Mouse (Mus musculus) CH12.LX (cell line): ENCODE data around the gene Gm12166. TPM values are rescaled to one million over a fixed set of nuclear protein-coding genes. Genes with fewer than 3 reads are reported as not detected.

ENCODE experiments used
- DNase-seq: peaks from one replicate; pipeline ENCODE4 v3.0.0-alpha.2; 2013; ENCODE audit errors: extremely low read depth
- H3K27ac ChIP-seq: 2 replicates; pipeline ENCODE4 v1.5.1; 2012; ENCODE audit warnings: low read depth, mild to moderate bottlenecking, control low read depth, moderate library complexity; ENCODE audit not compliant: insufficient read depth
- H3K27me3 ChIP-seq: replicated peaks from 2 replicates; pipeline ENCODE3; 2012; ENCODE audit warnings: inconsistent platforms
- H3K36me3 ChIP-seq, 2 experiments: replicated peaks in 1 of 2; 2 replicates each; pipeline versions ENCODE3 to v1.6.1; 2012; ENCODE audit warnings: inconsistent platforms in 1 of 2, low read length in 1 of 2, mild to moderate bottlenecking in 1 of 2, mixed read lengths in 1 of 2, moderate library complexity in 1 of 2; ENCODE audit not compliant: control insufficient read depth in 1 of 2, insufficient read depth in 1 of 2
- H3K4me1 ChIP-seq, 2 experiments: 2 replicates each; pipeline ENCODE4 v1.6.1; 2012; ENCODE audit warnings: inconsistent platforms in 1 of 2, moderate library complexity in 1 of 2; ENCODE audit not compliant: insufficient read depth in 2 of 2, control insufficient read depth in 1 of 2
- H3K4me2 ChIP-seq: 2 replicates; pipeline ENCODE4 v1.6.1; 2012; ENCODE audit warnings: low read depth, mild to moderate bottlenecking, control low read depth; ENCODE audit not compliant: poor library complexity, insufficient read depth, severe bottlenecking
- H3K4me3 ChIP-seq, 3 experiments: fragments of 150-350 bp in 1 of 3; sonication (generic) in 1 of 3; replicated peaks in 1 of 3; 2 replicates each; pipeline versions ENCODE3 to v1.5.1; 2011 to 2012; ENCODE audit warnings: low read depth in 2 of 3, low read length in 2 of 3, mild to moderate bottlenecking in 2 of 3, moderate library complexity in 2 of 3, control low read depth in 1 of 3, improper control_type of control experiment in 1 of 3, inconsistent platforms in 1 of 3, mixed read lengths in 1 of 3; ENCODE audit not compliant: poor library complexity in 1 of 3
- H3K79me2 ChIP-seq: replicated peaks from 2 replicates; pipeline ENCODE4 v1.6.1; 2012; ENCODE audit warnings: mild to moderate bottlenecking, moderate library complexity; ENCODE audit not compliant: control insufficient read depth, poor library complexity, insufficient read depth, severe bottlenecking; ENCODE audit errors: extremely low read depth
- H3K9ac ChIP-seq: 2 replicates; pipeline ENCODE4 v1.6.1; 2012; ENCODE audit warnings: low read depth, mild to moderate bottlenecking, control low read depth, moderate library complexity; ENCODE audit not compliant: insufficient read depth
- H3K9me3 ChIP-seq: replicated peaks from 2 replicates; pipeline ENCODE3; 2012; ENCODE audit warnings: low read length, inconsistent platforms, mixed read lengths
- CHD2 ChIP-seq: IDR thresholded peaks from 2 replicates; pipeline ENCODE4 v1.6.1; 2011; ENCODE audit warnings: low read length, improper control_type of control experiment
- CTCF ChIP-seq, 2 experiments: IDR thresholded peaks in 1 of 2; conservative IDR thresholded peaks in 1 of 2; 2 replicates each; pipeline ENCODE4 v1.5.1; 2011 to 2012; ENCODE audit warnings: low read depth in 2 of 2, low read length in 2 of 2, improper control_type of control experiment in 1 of 2, inconsistent platforms in 1 of 2, mild to moderate bottlenecking in 1 of 2, moderate library complexity in 1 of 2
- EP300 ChIP-seq: IDR thresholded peaks from 2 replicates; pipeline ENCODE4 v1.6.1; 2011; ENCODE audit warnings: low read length, improper control_type of control experiment
- GABPA ChIP-seq: IDR thresholded peaks from 2 replicates; pipeline ENCODE4 v1.6.1; 2012; ENCODE audit warnings: low read depth, low read length, improper control_type of control experiment, inconsistent platforms; ENCODE audit not compliant: insufficient replicate concordance
- HCFC1 ChIP-seq: IDR thresholded peaks from 2 replicates; pipeline ENCODE4 v1.6.1; 2012; ENCODE audit warnings: low read depth, mild to moderate bottlenecking, inconsistent platforms, low read length, improper control_type of control experiment
- IRF4 ChIP-seq: IDR thresholded peaks from 2 replicates; pipeline ENCODE4 v1.6.1; 2014; ENCODE audit warnings: low read depth, mild to moderate bottlenecking, inconsistent platforms, low read length, improper control_type of control experiment
- JUN ChIP-seq: IDR thresholded peaks from 2 replicates; pipeline ENCODE4 v1.6.1; 2011; ENCODE audit warnings: low read depth, mild to moderate bottlenecking, low read length, improper control_type of control experiment, moderate library complexity; ENCODE audit not compliant: insufficient read depth
- KAT2A ChIP-seq: IDR thresholded peaks from 2 replicates; pipeline ENCODE4 v1.6.1; 2012; ENCODE audit warnings: low read length, improper control_type of control experiment, inconsistent platforms; ENCODE audit not compliant: insufficient replicate concordance
- MAX ChIP-seq: IDR thresholded peaks from 2 replicates; pipeline ENCODE4 v1.6.1; 2011; ENCODE audit warnings: low read length, improper control_type of control experiment
- MAZ ChIP-seq: IDR thresholded peaks from 2 replicates; pipeline ENCODE4 v1.6.1; 2012; ENCODE audit warnings: low read depth, mild to moderate bottlenecking, inconsistent platforms, low read length, improper control_type of control experiment, moderate library complexity
- MEF2A ChIP-seq: IDR thresholded peaks from 2 replicates; pipeline ENCODE4 v1.6.1; 2014; ENCODE audit warnings: low read depth, mild to moderate bottlenecking, inconsistent platforms, low read length, improper control_type of control experiment, borderline replicate concordance
- MXI1 ChIP-seq: IDR thresholded peaks from 2 replicates; pipeline ENCODE4 v1.6.1; 2011; ENCODE audit warnings: mild to moderate bottlenecking, low read depth, low read length, improper control_type of control experiment
- MYC ChIP-seq: IDR thresholded peaks from 2 replicates; pipeline ENCODE4 v1.6.1; 2011; ENCODE audit warnings: low read depth, mild to moderate bottlenecking, improper control_type of control experiment, low read length
- RAD21 ChIP-seq: IDR thresholded peaks from 2 replicates; pipeline ENCODE4 v1.6.1; 2011; ENCODE audit warnings: low read depth, mild to moderate bottlenecking, low read length, improper control_type of control experiment, moderate library complexity
- RCOR1 ChIP-seq: conservative IDR thresholded peaks from 2 replicates; pipeline ENCODE4 v1.6.1; 2012; ENCODE audit warnings: low read depth, mild to moderate bottlenecking, inconsistent platforms, low read length, improper control_type of control experiment
- SIN3A ChIP-seq: IDR thresholded peaks from 2 replicates; pipeline ENCODE4 v1.6.1; 2012; ENCODE audit warnings: low read length, improper control_type of control experiment, inconsistent platforms
- SMC3 ChIP-seq: IDR thresholded peaks from 2 replicates; pipeline ENCODE4 v1.6.1; 2011; ENCODE audit warnings: low read depth, low read length, improper control_type of control experiment
- TCF12 ChIP-seq: IDR thresholded peaks from 2 replicates; pipeline ENCODE4 v1.6.1; 2014; ENCODE audit warnings: low read depth, mild to moderate bottlenecking, inconsistent platforms, low read length, improper control_type of control experiment
- USF2 ChIP-seq: conservative IDR thresholded peaks from 2 replicates; pipeline ENCODE4 v1.6.1; 2011; ENCODE audit warnings: low read depth, low read length, improper control_type of control experiment
- ZC3H11A ChIP-seq: IDR thresholded peaks from 2 replicates; pipeline ENCODE4 v1.6.1; 2012; ENCODE audit warnings: low read depth, mild to moderate bottlenecking, inconsistent platforms, low read length, improper control_type of control experiment
- ZKSCAN1 ChIP-seq: IDR thresholded peaks from 2 replicates; pipeline ENCODE4 v1.6.1; 2012; ENCODE audit warnings: low read depth, inconsistent platforms, low read length, improper control_type of control experiment, borderline replicate concordance
- dilution Hi-C: fragments of 300-500 bp; cut with MboI; formaldehyde crosslinking; loops from 2 replicates; pipeline ENCODE4 v1.14.3; 2020; ENCODE audit warnings: low sequenced_read_pairs; ENCODE audit not compliant: extremely low pct_unique_long_range_greater_than_20kb, extremely low pct_ligation_motif_present
- in situ Hi-C: fragments of 300-500 bp; cut with MboI; formaldehyde crosslinking; loops from 3 replicates; pipeline ENCODE4 v1.14.3; 2019; ENCODE audit warnings: low sequenced_read_pairs, low pct_ligation_motif_present, low pct_unique_long_range_greater_than_20kb, mixed read lengths
- polyA plus RNA-seq: library from polyadenylated mRNA; unstranded; fragments of >175 nt; gene quantifications from 2 replicates; pipeline ENCODE4 v1.2.1, GENCODE M21; 2012; ENCODE audit warnings: low read depth; ENCODE audit not compliant: insufficient read length
- total RNA-seq, 2 experiments: library from RNA; depleted of rRNA; stranded (reverse); fragments of 300-350 nt in 1 of 2; fragments of >200 nt in 1 of 2; gene quantifications; 2 replicates each; pipeline ENCODE4 v1.2.3; 2012 to 2014

Gm12166 gene
- total and polyA plus RNA-seq, 3 experiments: 2.3 to 19.0 (median 2.9) TPM

- no peaks in the 10 kb centered on the region for H3K9me3 ChIP-seq
- no peaks in the 10 kb centered on the region for H3K27me3 ChIP-seq
- DNase-seq: no peak
- dilution Hi-C loops (no loop called here), in situ Hi-C loops (no loop called here)
- H3K79me2 ChIP-seq: no peaks in the 10 kb centered on the region
- H3K4me3 ChIP-seq: no peak overlapping the region
- no peak overlapping the region for H3K27ac ChIP-seq
- H3K36me3 ChIP-seq: no peaks in the 10 kb centered on the region
- TF ChIP-seq MAX: no peak
- no peak for TF ChIP-seq USF2
- TF ChIP-seq HCFC1: no peak
- TF ChIP-seq TCF12: no peak
- no peak for TF ChIP-seq CHD2
- no peak for TF ChIP-seq EP300
- no peak for TF ChIP-seq MYC
- no peak for TF ChIP-seq JUN
- TF ChIP-seq CTCF (conservative IDR thresholded peaks at IDR 0.05 in 1 of 2, IDR thresholded peaks at IDR 0.05 in 1 of 2; ENCODE audit: low read depth in 2 of 2, low read length in 2 of 2): no peak
- TF ChIP-seq SMC3: no peak
- no peak for TF ChIP-seq ZKSCAN1
- TF ChIP-seq MEF2A: no peak
- TF ChIP-seq KAT2A: no peak
- no peak overlapping the region for H3K4me2 ChIP-seq
- peaks cover 3 to 18% of the 10 kb centered on the region in 2 experiments; a peak in 3 of 4 replicates for H3K4me1 ChIP-seq
- H3K9ac ChIP-seq: no peak overlapping the region
Observed at GRCm38 (mm10) chr11:46092121-46092520, 40.0 kb upstream of the Gm12166 start.

GRCm38 (mm10) chr11:46090951-46091667 lies 39.0 kb upstream of the Gm12166 start:
- peak; percentile 31 for DNase-seq
- Histone ChIP-seq H3K4me3 (no peak overlapping the region), H3K4me2 (no peak overlapping the region), H3K4me1 (peaks cover 3 to 25% of the 10 kb centered on the region in 2 experiments; a peak in 3 of 4 replicates), H3K9ac (no peak overlapping the region), H3K36me3 (no peaks in the 10 kb centered on the region), H3K79me2 (no peaks in the 10 kb centered on the region), H3K27ac (no peak overlapping the region), H3K9me3 (no peaks in the 10 kb centered on the region), H3K27me3 (no peaks in the 10 kb centered on the region)
- in situ Hi-C loops (no loop called here), dilution Hi-C loops (no loop called here)
- TF ChIP-seq JUN (no peak), MAZ (0 out of 2 replicates have a peak, but pooled peaks have one; percentile 30), GABPA (no peak), ZC3H11A (no peak), MXI1 (no peak), TCF12 (no peak), SIN3A (no peak), RCOR1 (0 out of 2 replicates have a peak, but pooled peaks have one; percentile 27), CHD2 (peak; percentile 28; the same call in 1 of the 2 replicates), EP300 (no peak), RAD21 (no peak), MYC (no peak), IRF4 (0 out of 2 replicates have a peak, but pooled peaks have one; percentile 28)
